Mouse (Mus musculus): ENCODE results near the gene Rrp1.
"Not testable (repeated sequence)": the region's sequence is repeated elsewhere in the genome, so short reads cannot be mapped to it uniquely, and the experiment has no call there.

Gene Rrp1

GRCm38 (mm10) chr10:78425181-78426041 is 12.6 kb upstream of the Rrp1 start, which contains the start of gene Cstb:
Cstb (plus strand) TSS chr10:78425669.
- peak; percentile 83 for DNase-seq (ENCODE audit: low spot score)

GRCm38 (mm10) chr10:78422614-78423013 is 9.8 kb upstream of the Rrp1 start:
- DNase-seq (ENCODE audit: low spot score), result no peak

GRCm38 (mm10) chr10:78420929-78421328 is 8.1 kb upstream of the Rrp1 start:
- DNase-seq (ENCODE audit: low spot score), result no peak

- DNase-seq (ENCODE audit: low spot score), result no peak
These were observed 5.9 kb upstream of the Rrp1 start for GRCm38 (mm10) chr10:78418791-78419190.

- no peak for DNase-seq (ENCODE audit: low spot score)
These were observed 5.0 kb upstream of the Rrp1 start for GRCm38 (mm10) chr10:78417888-78418287.

- DNase-seq (ENCODE audit: low spot score), result not testable (repeated sequence)
These were observed 2.1 kb upstream of the Rrp1 start for GRCm38 (mm10) chr10:78414936-78415335.

- DNase-seq (ENCODE audit: low spot score), result no peak
These were observed 293 bp upstream of the Rrp1 start for GRCm38 (mm10) chr10:78413152-78413520.

GRCm38 (mm10) chr10:78411851-78412250 is 992 bp downstream of the Rrp1 start:
- no peak for DNase-seq (ENCODE audit: low spot score)

GRCm38 (mm10) chr10:78409035-78409788 is 3.6 kb downstream of the Rrp1 start:
- DNase-seq (ENCODE audit: low spot score), result no peak

- DNase-seq (ENCODE audit: low spot score), result no peak
These were observed 5.7 kb downstream of the Rrp1 start for GRCm38 (mm10) chr10:78407132-78407531.

GRCm38 (mm10) chr10:78406152-78406551 is 6.7 kb downstream of the Rrp1 start:
- DNase-seq (ENCODE audit: low spot score), result no peak

- DNase-seq (ENCODE audit: low spot score), result no peak
These were observed 10.4 kb downstream of the Rrp1 start for GRCm38 (mm10) chr10:78402301-78402922.

GRCm38 (mm10) chr10:78401127-78401526 is 11.7 kb downstream of the Rrp1 start:
- no peak for DNase-seq (ENCODE audit: low spot score)

- DNase-seq (ENCODE audit: low spot score), result no peak
These were observed 13.7 kb downstream of the Rrp1 start for GRCm38 (mm10) chr10:78399090-78399657.

GRCm38 (mm10) chr10:78396625-78396885 is 16.3 kb downstream of the Rrp1 start:
- no peak for DNase-seq (ENCODE audit: low spot score)

GRCm38 (mm10) chr10:78395819-78396624 is 16.8 kb downstream of the Rrp1 start:
- DNase-seq (ENCODE audit: low spot score), result peak; percentile 92

GRCm38 (mm10) chr10:78395377-78395776 is 17.5 kb downstream of the Rrp1 start:
- no peak for DNase-seq (ENCODE audit: low spot score)

- peak; percentile 78 for DNase-seq (ENCODE audit: low spot score)
These were observed 20.8 kb downstream of the Rrp1 start for GRCm38 (mm10) chr10:78392072-78392471.

GRCm38 (mm10) chr10:78390982-78391470 is 21.8 kb downstream of the Rrp1 start:
- DNase-seq (ENCODE audit: low spot score), result no peak

GRCm38 (mm10) chr10:78388216-78388980 is 24.4 kb downstream of the Rrp1 start:
- no peak for DNase-seq (ENCODE audit: low spot score)

- no peak for DNase-seq (ENCODE audit: low spot score)
These were observed 27.3 kb downstream of the Rrp1 start for GRCm38 (mm10) chr10:78385520-78385919.
